Mouse (Mus musculus): ENCODE measurements around the gene Irgc1. TPM values are rescaled to one million over a fixed set of nuclear protein-coding genes. Genes with fewer than 3 reads are reported as not detected.

Irgc1 gene
- total and polyA plus RNA-seq, 3 experiments: not detected

GRCm38 (mm10) chr7:24457726-24458370, 5.8 kb upstream of the Irgc1 start:
- Histone ChIP-seq H3K27ac (ENCODE audit: control insufficient read depth, low read depth, low read length) (no peak overlapping the region), H3K9ac (ENCODE audit: control insufficient read depth, low read depth, low read length, poor library complexity, severe bottlenecking) (no peak overlapping the region), H3K9me3 (replicated peaks; ENCODE audit: insufficient read depth, low read length) (no peaks in the 10 kb centered on the region), H3K4me3 (ENCODE audit: control insufficient read depth in 1 of 2, insufficient read depth in 1 of 2, low read depth in 2 of 2, low read length in 2 of 2) (no peak overlapping the region), H3K36me3 (ENCODE audit: control insufficient read depth in 1 of 2, insufficient read depth in 2 of 2, low read length in 2 of 2) (peaks cover 0 to 3% of the 10 kb centered on the region in 2 experiments; a peak in 2 of 4 replicates), H3K27me3 (ENCODE audit: control insufficient read depth in 1 of 2, insufficient read depth in 2 of 2, low read length in 2 of 2) (peaks cover 5 to 11% of the 10 kb centered on the region in 2 experiments), H3K79me2 (ENCODE audit: control insufficient read depth, insufficient read depth, low read length, poor library complexity) (no peaks in the 10 kb centered on the region), H3K4me1 (ENCODE audit: control insufficient read depth in 1 of 2, insufficient read depth in 2 of 2, low read length in 2 of 2) (peaks cover 4 to 12% of the 10 kb centered on the region in 2 experiments)
- TF ChIP-seq MXI1 (IDR thresholded peaks at IDR 0.05; ENCODE audit: low read depth, low read length) (no peak), ZC3H11A (IDR thresholded peaks at IDR 0.05; ENCODE audit: low read depth, low read length) (no peak), RAD21 (IDR thresholded peaks at IDR 0.05; ENCODE audit: low read depth, low read length) (no peak), USF1 (IDR thresholded peaks at IDR 0.05; ENCODE audit: low read depth, low read length) (no peak), SMC3 (IDR thresholded peaks at IDR 0.05; ENCODE audit: low read depth, low read length) (no peak), CHD1 (IDR thresholded peaks at IDR 0.05; ENCODE audit: low read depth, low read length) (no peak), SIN3A (IDR thresholded peaks at IDR 0.05; ENCODE audit: low read length) (no peak), TCF12 (IDR thresholded peaks at IDR 0.05; ENCODE audit: low read depth, low read length) (no peak), TAL1 (IDR thresholded peaks at IDR 0.05; ENCODE audit: low read length) (no peak), MAX (IDR thresholded peaks at IDR 0.05; ENCODE audit: low read length) (no peak), POLR2AphosphoS2 (IDR thresholded peaks at IDR 0.05; ENCODE audit: low read length) (no peak), NELFE (IDR thresholded peaks at IDR 0.05; ENCODE audit: low read depth, low read length) (no peak), NRF1 (IDR thresholded peaks at IDR 0.05; ENCODE audit: insufficient read depth, low read depth, low read length, poor library complexity, severe bottlenecking) (no peak), HCFC1 (IDR thresholded peaks at IDR 0.05; ENCODE audit: low read depth, low read length) (no peak), MYB (IDR thresholded peaks at IDR 0.05; ENCODE audit: low read depth, low read length) (no peak), MEF2A (IDR thresholded peaks at IDR 0.05; ENCODE audit: extremely low read depth, insufficient replicate concordance, low read depth, low read length, poor library complexity, severe bottlenecking) (no peak), TBP (IDR thresholded peaks at IDR 0.05; ENCODE audit: low read depth, low read length) (no peak), CTCF (IDR thresholded peaks at IDR 0.05 in 2 of 3, conservative IDR thresholded peaks at IDR 0.05 in 1 of 3; ENCODE audit: control insufficient read depth in 1 of 3, insufficient read depth in 1 of 3, low read depth in 2 of 3, low read length in 3 of 3, poor library complexity in 1 of 3, severe bottlenecking in 1 of 3) (no peak), GABPA (IDR thresholded peaks at IDR 0.05; ENCODE audit: low read depth, low read length) (no peak), MAZ (IDR thresholded peaks at IDR 0.05; ENCODE audit: low read depth, low read length) (no peak)
- DNase-seq (ENCODE audit: low read depth, low spot score): no peak

GRCm38 (mm10) chr7:24455726-24456125, 3.6 kb upstream of the Irgc1 start:
- H3K27me3 ChIP-seq (ENCODE audit: control insufficient read depth in 1 of 2, insufficient read depth in 2 of 2, low read length in 2 of 2): peaks cover 7 to 15% of the 10 kb centered on the region in 2 experiments
- DNase-seq (ENCODE audit: low read depth, low spot score): no peak
- H3K4me1 ChIP-seq (ENCODE audit: control insufficient read depth in 1 of 2, insufficient read depth in 2 of 2, low read length in 2 of 2): peaks cover 0 to under 1% of the 10 kb centered on the region in 2 experiments; a peak in 1 of 4 replicates
- no peak overlapping the region for H3K27ac ChIP-seq (ENCODE audit: control insufficient read depth, low read depth, low read length)
- H3K9me3 ChIP-seq (replicated peaks; ENCODE audit: insufficient read depth, low read length): no peaks in the 10 kb centered on the region
- H3K4me3 ChIP-seq (ENCODE audit: control insufficient read depth in 1 of 2, insufficient read depth in 1 of 2, low read depth in 2 of 2, low read length in 2 of 2): no peak overlapping the region
- no peak for TF ChIP-seq MAFK (IDR thresholded peaks at IDR 0.05; ENCODE audit: borderline replicate concordance, low read depth, low read length)
- TF ChIP-seq CHD2 (IDR thresholded peaks at IDR 0.05; ENCODE audit: low read length): no peak
- TF ChIP-seq SMC3 (IDR thresholded peaks at IDR 0.05; ENCODE audit: low read depth, low read length): no peak
- TF ChIP-seq POLR2A (IDR thresholded peaks at IDR 0.05; ENCODE audit: control insufficient read depth in 1 of 2, insufficient read depth in 1 of 2, low read depth in 1 of 2, low read length in 2 of 2, poor library complexity in 1 of 2): no peak
- no peak for TF ChIP-seq EP300 (IDR thresholded peaks at IDR 0.05; ENCODE audit: low read depth in 1 of 2, low read length in 2 of 2)
- no peak for TF ChIP-seq NELFE (IDR thresholded peaks at IDR 0.05; ENCODE audit: low read depth, low read length)
- TF ChIP-seq NRF1 (IDR thresholded peaks at IDR 0.05; ENCODE audit: insufficient read depth, low read depth, low read length, poor library complexity, severe bottlenecking): no peak
- no peak for TF ChIP-seq UBTF (IDR thresholded peaks at IDR 0.05; ENCODE audit: borderline replicate concordance, insufficient read depth, low read depth, low read length)
- no peak for TF ChIP-seq POLR2AphosphoS2 (IDR thresholded peaks at IDR 0.05; ENCODE audit: low read length)
- no peak for TF ChIP-seq TCF12 (IDR thresholded peaks at IDR 0.05; ENCODE audit: low read depth, low read length)
- TF ChIP-seq MAZ (IDR thresholded peaks at IDR 0.05; ENCODE audit: low read depth, low read length): no peak
- no peak for TF ChIP-seq KAT2A (conservative IDR thresholded peaks at IDR 0.05; ENCODE audit: low read depth, low read length)
- no peak for TF ChIP-seq TBP (IDR thresholded peaks at IDR 0.05; ENCODE audit: low read depth, low read length)
- no peak for TF ChIP-seq ETS1 (IDR thresholded peaks at IDR 0.05; ENCODE audit: low read depth, low read length)
- no peak for TF ChIP-seq RCOR1 (IDR thresholded peaks at IDR 0.05; ENCODE audit: low read depth, low read length)
- TF ChIP-seq HCFC1 (IDR thresholded peaks at IDR 0.05; ENCODE audit: low read depth, low read length): no peak
- no peak for TF ChIP-seq MXI1 (IDR thresholded peaks at IDR 0.05; ENCODE audit: low read depth, low read length)
- no peak for TF ChIP-seq ZMIZ1 (IDR thresholded peaks at IDR 0.05; ENCODE audit: low read depth, low read length)
- no peaks in the 10 kb centered on the region for H3K36me3 ChIP-seq (ENCODE audit: control insufficient read depth in 1 of 2, insufficient read depth in 2 of 2, low read length in 2 of 2)
- H3K9ac ChIP-seq (ENCODE audit: control insufficient read depth, low read depth, low read length, poor library complexity, severe bottlenecking): no peak overlapping the region
- no peaks in the 10 kb centered on the region for H3K79me2 ChIP-seq (ENCODE audit: control insufficient read depth, insufficient read depth, low read length, poor library complexity)

All from MEL (cell line).